Mouse (Mus musculus) T-helper 17 cell (primary cell): ENCODE measurements at regions not wholly inside any gene's neighbourhood (a gene's known extent, or its start where the extent isn't known, plus 50 kb on each side); places are given as distances from the start of the nearest gene placed in this dataset.

Experiments used
- in situ Hi-C, 2 experiments: fragments of 300-600 bp; cut with MboI, MseI; formaldehyde crosslinking; loops; 1 replicate in 1 of 2; 2 replicates in 1 of 2; pipeline ENCODE4 v1.15.1; 2025; ENCODE audit warnings: high pct_unique_total_duplicates in 2 of 2

- in situ Hi-C loops: loop anchor here (10.0 to 25.0 kb wide), 3 partner anchors 577 to 802 kb away; no protein-coding TSS in a partner anchor
Measured at GRCm38 (mm10) chr15:7459992-7460820, 62.0 kb upstream of the Egflam start.

GRCm38 (mm10) chr15:7462549-7462948 is 64.4 kb upstream of the Egflam start:
- in situ Hi-C loops: loop anchor here (25.0 kb wide), 2 partner anchors 575 to 800 kb away; no protein-coding TSS in a partner anchor

GRCm38 (mm10) chr15:7463444-7464350 is 65.5 kb upstream of the Egflam start:
- in situ Hi-C loops: loop anchor here (25.0 kb wide), 2 partner anchors 574 to 799 kb away; no protein-coding TSS in a partner anchor

GRCm38 (mm10) chr15:7480211-7480610 is 82.0 kb upstream of the Egflam start:
- in situ Hi-C loops: no loop called here

- in situ Hi-C loops: no loop called here
Measured at GRCm38 (mm10) chr15:7480792-7481210, 82.6 kb upstream of the Egflam start.

GRCm38 (mm10) chr15:7483686-7484085 is 85.5 kb upstream of the Egflam start:
- in situ Hi-C loops: no loop called here

- in situ Hi-C loops: loop anchor here in 1 of 2 experiments (5.0 kb wide), 1 partner anchor 106 kb away; no protein-coding TSS in a partner anchor
Measured at GRCm38 (mm10) chr15:7491091-7491490, 92.9 kb upstream of the Egflam start.

GRCm38 (mm10) chr15:7493126-7493669 is 95.0 kb upstream of the Egflam start:
- in situ Hi-C loops: loop anchor here in 1 of 2 experiments (5.0 kb wide), 1 partner anchor 104 kb away; no protein-coding TSS in a partner anchor

- in situ Hi-C loops: no loop called here
Measured at GRCm38 (mm10) chr15:7497852-7498251, 99.7 kb upstream of the Egflam start.

GRCm38 (mm10) chr15:7508535-7508934 is 110.3 kb upstream of the Egflam start:
- in situ Hi-C loops: no loop called here

- in situ Hi-C loops: no loop called here
Measured at GRCm38 (mm10) chr15:7514743-7515273, 116.6 kb upstream of the Egflam start.

- in situ Hi-C loops: no loop called here
Measured at GRCm38 (mm10) chr15:7521611-7522010, 123.4 kb upstream of the Egflam start.

- in situ Hi-C loops: no loop called here
Measured at GRCm38 (mm10) chr15:7522902-7523786, 124.9 kb upstream of the Egflam start.

GRCm38 (mm10) chr15:7530959-7531588 is 132.9 kb upstream of the Egflam start:
- in situ Hi-C loops: no loop called here

GRCm38 (mm10) chr15:7537858-7538257 is 139.7 kb upstream of the Egflam start:
- in situ Hi-C loops: no loop called here

GRCm38 (mm10) chr15:7553190-7553895 is 155.1 kb upstream of the Egflam start:
- in situ Hi-C loops: no loop called here

- in situ Hi-C loops: no loop called here
Measured at GRCm38 (mm10) chr15:7554433-7554832, 156.2 kb upstream of the Egflam start.

GRCm38 (mm10) chr15:7563279-7563678 is 165.1 kb upstream of the Egflam start:
- in situ Hi-C loops: no loop called here

- in situ Hi-C loops: no loop called here
Measured at GRCm38 (mm10) chr15:7563726-7564125, 165.5 kb upstream of the Egflam start.
